Mouse (Mus musculus) kidney, adult 2 months (tissue): ENCODE data around the gene Tespa1. TPM values are rescaled to one million over a fixed set of nuclear protein-coding genes. Genes with fewer than 3 reads are reported as not detected.
"Not testable (repeated sequence)": the region's sequence is repeated elsewhere in the genome, so short reads cannot be mapped to it uniquely, and the experiment has no call there.

Source experiments
- DNase-seq: peaks from one replicate; pipeline ENCODE4 v3.0.0; 2021
- H3K27ac ChIP-seq: fragments of 200-500 bp; 2 replicates; pipeline ENCODE4 v1.5.1; 2012; ENCODE audit warnings: low read depth, low read length, control low read depth, inconsistent platforms; ENCODE audit not compliant: insufficient read depth
- H3K27me3 ChIP-seq: fragments of 200-500 bp; replicated peaks from 2 replicates; pipeline ENCODE4 v1.6.1; 2012; ENCODE audit warnings: mild to moderate bottlenecking, moderate library complexity, low read length, inconsistent platforms; ENCODE audit not compliant: control insufficient read depth, insufficient read depth
- H3K36me3 ChIP-seq: fragments of 200-500 bp; 2 replicates; pipeline ENCODE4 v1.6.1; 2012; ENCODE audit warnings: mild to moderate bottlenecking, moderate library complexity, low read length, inconsistent platforms; ENCODE audit not compliant: control insufficient read depth, insufficient read depth
- H3K4me1 ChIP-seq: fragments of 200-500 bp; 2 replicates; pipeline ENCODE4 v1.6.1; 2011; ENCODE audit warnings: low read length; ENCODE audit not compliant: control insufficient read depth, insufficient read depth
- H3K4me3 ChIP-seq: fragments of 200-500 bp; 2 replicates; pipeline ENCODE4 v1.5.1; 2011; ENCODE audit warnings: mild to moderate bottlenecking, low read depth, low read length, control low read depth; ENCODE audit not compliant: insufficient read depth
- CTCF ChIP-seq: fragments of 200-500 bp; conservative IDR thresholded peaks from 2 replicates; pipeline ENCODE4 v1.5.1; 2011; ENCODE audit warnings: low read depth, mild to moderate bottlenecking, control low read depth, low read length, moderate library complexity, mixed read lengths; ENCODE audit not compliant: insufficient read depth, insufficient read length
- POLR2A ChIP-seq: fragments of 200-500 bp; IDR thresholded peaks from one replicate; pipeline ENCODE4 v1.6.1; 2011; ENCODE audit warnings: low read depth, low read length, control low read depth
- WGBS: fragments of 180-500 bp; shearing (Covaris S2); methylation state at CpG from one replicate; pipeline ENCODE4 v1.1.7; 2018; 5-methylcytosine and 5-hydroxymethylcytosine counted together
- polyA plus RNA-seq: library from polyadenylated mRNA; depleted of rRNA; stranded (reverse); fragments of >200 nt; gene quantifications from 2 replicates; pipeline ENCODE4 v1.2.3, GENCODE M21; 2012

Gene Tespa1
- polyA plus RNA-seq, 1 experiment = 0.72 TPM

DNA sequence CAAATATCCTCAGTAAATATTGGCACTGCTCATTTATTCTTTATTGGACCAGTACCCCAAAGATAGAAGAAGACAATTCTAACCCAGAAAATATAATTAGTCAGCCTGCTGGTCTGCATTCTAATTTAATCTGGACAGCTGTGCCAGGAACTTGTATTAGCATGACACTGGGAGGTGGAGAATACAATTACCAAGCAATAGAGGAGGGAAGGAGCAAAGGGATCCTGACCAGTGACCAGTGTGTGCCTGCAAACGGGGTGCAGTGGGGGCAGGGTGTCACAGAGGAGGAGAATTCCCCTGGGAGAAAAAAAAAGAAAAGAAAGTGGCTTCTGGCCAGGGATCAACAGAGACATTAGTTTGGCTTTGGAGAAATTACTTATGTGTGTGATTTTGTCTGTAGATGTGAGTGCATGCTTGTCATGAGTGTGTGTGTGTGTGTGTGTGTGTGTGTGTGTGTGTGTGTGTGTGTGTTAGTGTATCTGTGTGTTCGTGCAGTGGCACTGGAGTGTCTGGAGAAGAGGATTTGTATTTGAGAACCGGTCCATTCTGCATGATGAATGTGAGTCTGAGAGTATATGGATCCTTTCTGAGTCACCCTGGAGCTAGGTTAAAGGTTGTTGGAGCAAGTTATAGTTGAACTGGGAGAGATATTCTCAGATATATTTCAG lies 28.8 kb upstream of the Tespa1 start:
- no peaks in the 10 kb centered on the region for H3K36me3 ChIP-seq
- no peak for DNase-seq
- no peaks in the 10 kb centered on the region for H3K27me3 ChIP-seq
- no peak overlapping the region for H3K27ac ChIP-seq
- 12% methylated on average over 3 of the region's 3 CpGs for WGBS
- no peak for TF ChIP-seq POLR2A
- TF ChIP-seq CTCF = no peak
- H3K4me3 ChIP-seq = no peak overlapping the region
- H3K4me1 ChIP-seq = no peaks in the 10 kb centered on the region

DNA sequence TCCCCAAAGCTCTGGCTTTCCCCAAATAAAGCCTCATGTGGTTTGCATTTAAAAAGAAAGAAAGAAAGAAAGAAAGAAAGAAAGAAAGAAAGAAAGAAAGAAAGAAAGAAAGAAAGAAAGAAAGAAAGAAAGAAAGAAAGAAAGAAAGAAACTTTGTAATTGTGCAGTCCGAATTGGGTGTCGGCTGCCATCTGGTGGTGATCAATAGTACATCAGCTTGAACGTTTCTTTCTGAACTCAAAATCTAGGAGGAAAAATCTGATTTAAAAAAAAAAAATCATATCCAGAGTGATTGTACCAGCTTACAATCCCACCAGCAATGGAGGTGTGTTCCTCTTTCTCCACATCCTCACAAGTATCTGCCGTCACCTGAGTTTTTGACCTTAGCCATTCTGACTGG lies 23.9 kb upstream of the Tespa1 start:
- peak; percentile 27; the same call in 1 of the 2 replicates for TF ChIP-seq CTCF
- H3K4me3 ChIP-seq, DNase-seq: not testable (repeated sequence)

DNA sequence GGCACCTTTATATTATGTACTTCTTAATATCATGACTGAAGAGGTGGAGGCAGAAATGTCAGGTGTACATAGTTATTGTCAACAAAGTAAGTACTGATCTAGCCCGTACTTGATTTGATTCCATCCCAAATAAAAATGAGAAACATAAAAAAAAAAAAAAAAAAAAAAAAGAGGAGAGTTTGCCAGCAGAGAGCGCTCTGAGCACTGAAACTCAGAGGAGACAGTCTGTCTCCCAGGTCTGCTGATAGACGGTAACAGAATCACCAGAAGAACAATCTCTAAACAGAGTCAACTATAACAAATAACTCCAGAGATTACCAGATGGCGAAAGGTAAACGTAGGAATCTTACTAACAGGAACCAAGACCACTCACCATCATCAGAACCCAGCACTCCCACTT lies 18.5 kb upstream of the Tespa1 start:
- H3K36me3 ChIP-seq, H3K27me3 ChIP-seq, H3K27ac ChIP-seq, H3K4me3 ChIP-seq, DNase-seq, H3K4me1 ChIP-seq: not testable (repeated sequence)
- WGBS = 82% methylated on average over 4 of the region's 5 CpGs

More for the DNA sequence above, 23.9 kb upstream of the Tespa1 start:
- not testable (repeated sequence) for H3K36me3 ChIP-seq, H3K27me3 ChIP-seq, H3K4me1 ChIP-seq, H3K27ac ChIP-seq
- WGBS = 13% methylated on average over 4 of the region's 4 CpGs

DNA sequence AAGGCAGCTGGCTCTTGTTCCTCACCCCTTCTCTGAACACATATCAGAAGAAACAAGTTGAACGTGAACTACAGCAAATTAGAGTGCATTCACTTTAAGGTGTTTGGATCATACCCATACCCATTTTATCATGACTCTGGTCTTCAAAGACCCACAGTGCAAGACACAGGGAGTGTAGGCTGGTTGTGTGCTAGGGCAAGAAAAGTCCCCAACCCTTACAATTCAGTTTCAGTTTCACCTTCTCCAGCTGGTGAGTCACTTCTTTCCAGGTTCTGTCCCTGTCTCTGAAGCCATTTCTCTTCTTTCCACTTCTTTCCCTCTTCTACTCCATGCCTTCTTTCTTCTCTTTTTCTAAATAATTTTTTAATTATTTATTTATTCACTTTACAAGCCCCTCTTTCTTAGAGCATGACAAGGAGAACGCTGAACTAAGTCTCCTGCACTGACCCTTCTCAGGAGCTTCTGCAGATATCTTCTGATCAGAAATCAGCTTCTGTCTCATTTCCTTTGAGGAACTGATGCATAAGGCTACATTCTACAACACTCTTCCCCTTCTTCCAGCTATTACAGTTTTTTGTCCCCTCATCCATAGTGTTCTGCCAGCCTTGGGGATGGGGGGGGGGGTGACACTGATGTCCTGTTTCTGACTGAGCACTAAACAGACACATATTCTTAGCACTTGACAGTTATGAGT lies 11.0 kb upstream of the Tespa1 start:
- TF ChIP-seq CTCF (no peak), POLR2A (no peak)
- no peaks in the 10 kb centered on the region for H3K4me1 ChIP-seq
- DNase-seq = no peak
- H3K4me3 ChIP-seq = no peak overlapping the region
- no peak overlapping the region for H3K27ac ChIP-seq
- H3K36me3 ChIP-seq = no peaks in the 10 kb centered on the region
- 80% methylated on average over 2 of the region's 2 CpGs for WGBS
- H3K27me3 ChIP-seq = no peaks in the 10 kb centered on the region

DNA sequence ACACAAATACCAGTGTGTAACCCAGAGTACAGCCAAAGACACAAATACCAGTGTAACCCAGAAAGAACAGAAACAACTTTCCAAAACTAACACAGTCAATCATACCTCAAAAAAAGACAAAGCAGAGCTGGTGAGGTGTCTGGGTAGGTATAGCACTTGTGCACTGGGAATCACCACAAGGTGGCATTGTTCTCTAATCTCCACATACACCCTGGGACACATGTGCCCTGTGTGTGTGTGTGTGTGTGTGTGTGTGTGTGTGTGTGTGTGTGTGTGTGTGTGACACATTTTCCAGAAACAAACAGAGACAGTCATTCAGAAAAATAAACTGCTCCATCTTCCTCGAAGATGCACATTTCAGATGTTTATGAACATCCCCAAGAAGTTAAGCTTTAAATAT lies 9.1 kb upstream of the Tespa1 start:
- no peaks in the 10 kb centered on the region for H3K27me3 ChIP-seq
- DNase-seq = peak; percentile 9
- no peaks in the 10 kb centered on the region for H3K36me3 ChIP-seq
- H3K4me1 ChIP-seq = no peaks in the 10 kb centered on the region
- 0 out of 2 replicates have a peak, but pooled peaks have one; percentile 23 for TF ChIP-seq CTCF
- TF ChIP-seq POLR2A = no peak
- WGBS = 63% methylated on average over 1 of the region's 1 CpGs
- no peak overlapping the region for H3K27ac ChIP-seq
- H3K4me3 ChIP-seq = no peak overlapping the region

DNA sequence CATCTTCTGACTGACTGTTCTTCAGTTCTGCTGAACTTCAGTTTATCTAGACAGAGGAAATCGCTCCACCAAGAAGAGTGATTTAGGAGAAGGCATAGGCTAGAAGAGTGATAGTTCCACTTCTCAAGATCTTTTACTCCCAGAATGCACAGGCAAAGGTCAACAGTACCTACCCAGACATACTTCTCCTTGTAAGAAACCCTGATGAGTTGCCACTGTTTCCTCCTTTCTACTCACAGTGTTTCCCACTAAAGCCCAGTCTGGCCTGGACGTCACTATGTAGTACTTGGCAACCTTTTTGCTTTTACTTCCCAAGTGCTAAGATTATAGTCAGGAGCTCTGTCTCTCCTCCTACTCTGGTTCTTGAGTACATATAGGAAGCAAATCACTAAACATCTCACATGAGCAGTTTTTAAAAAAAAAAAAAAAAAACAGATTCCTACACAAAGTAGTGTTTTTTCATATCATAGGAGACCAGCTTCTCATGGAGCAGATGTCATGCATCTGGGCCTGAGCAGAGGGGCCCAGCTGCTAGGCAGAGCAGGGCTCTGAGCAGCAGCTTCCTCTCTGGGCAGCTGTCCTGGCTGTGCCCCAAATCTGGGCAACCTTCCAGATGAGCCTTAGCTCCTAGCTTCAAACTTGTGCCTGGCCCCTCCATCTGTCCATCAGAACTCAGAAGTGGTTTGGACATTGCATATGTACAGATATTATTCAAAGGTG lies 8.4 kb upstream of the Tespa1 start:
- no peak overlapping the region for H3K27ac ChIP-seq
- 64% methylated on average over 2 of the region's 2 CpGs for WGBS
- H3K4me1 ChIP-seq = no peaks in the 10 kb centered on the region
- TF ChIP-seq CTCF = no peak
- TF ChIP-seq POLR2A = no peak
- H3K4me3 ChIP-seq = no peak overlapping the region
- H3K27me3 ChIP-seq = no peaks in the 10 kb centered on the region
- H3K36me3 ChIP-seq = no peaks in the 10 kb centered on the region
- DNase-seq = peak; percentile 5

DNA sequence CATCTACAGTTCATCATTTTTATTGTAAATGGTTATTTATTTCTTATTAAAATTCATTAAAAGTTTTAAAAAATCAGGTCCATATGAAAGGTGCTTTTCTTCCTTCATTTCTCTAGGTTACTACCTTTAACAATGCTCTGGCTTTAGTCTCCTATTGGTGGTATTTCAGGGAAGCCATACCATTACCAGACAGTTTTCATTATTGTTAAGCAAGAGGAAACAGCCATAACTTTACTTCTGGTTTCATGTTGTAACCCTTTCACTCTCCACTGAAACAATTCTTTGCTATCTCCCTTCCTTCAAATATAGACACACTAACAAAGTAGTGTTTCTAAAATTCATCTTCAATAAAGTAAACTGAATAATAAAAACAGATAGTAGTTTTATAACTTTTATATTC lies 6.8 kb upstream of the Tespa1 start:
- Histone ChIP-seq H3K4me3 (no peak overlapping the region), H3K36me3 (no peaks in the 10 kb centered on the region)
- TF ChIP-seq CTCF (no peak), POLR2A (no peak)

More for the DNA sequence above, 6.8 kb upstream of the Tespa1 start:
- no peaks in the 10 kb centered on the region for H3K4me1 ChIP-seq
- no peaks in the 10 kb centered on the region for H3K27me3 ChIP-seq
- DNase-seq = no peak
- no peak overlapping the region for H3K27ac ChIP-seq
